Mouse (Mus musculus) ovary, postnatal 36 days (tissue): ENCODE measurements around the gene Leo1.
"Not testable (repeated sequence)": the region's sequence is repeated elsewhere in the genome, so short reads cannot be mapped to it uniquely, and the experiment has no call there.

Experiments
- DNase-seq: peaks from one replicate; pipeline ENCODE4 v3.0.0; 2022; ENCODE audit warnings: low spot score, mixed read lengths

The Leo1 gene

DNA sequence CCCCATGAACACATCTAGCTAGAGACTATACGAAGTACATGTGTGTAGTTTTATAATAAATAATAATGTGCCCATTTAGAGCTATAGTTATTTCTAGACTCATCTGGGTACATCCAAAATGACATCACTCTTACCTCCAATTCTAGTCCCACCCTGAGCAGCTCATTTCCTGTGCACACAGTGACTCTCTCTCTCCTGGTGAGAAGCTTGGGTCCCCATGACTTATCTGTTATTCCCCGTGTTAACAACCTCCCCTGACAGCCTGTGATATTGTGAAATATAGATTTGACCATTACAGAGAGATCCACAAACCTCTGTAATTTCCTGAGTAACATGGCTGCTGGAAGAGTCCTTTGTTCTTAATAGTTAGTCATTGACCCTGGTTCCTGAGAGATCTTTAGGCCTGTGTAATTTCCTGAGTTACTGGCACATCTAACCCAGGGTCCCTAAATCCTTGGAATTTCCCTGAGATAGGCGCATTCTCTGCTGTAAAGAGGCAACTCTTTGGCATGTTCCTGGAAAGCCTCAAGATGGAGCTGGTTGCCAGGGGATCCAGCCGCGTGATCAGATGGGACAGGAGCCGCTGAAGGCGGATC is 15.4 kb upstream of the Leo1 start:
- no peak for DNase-seq

DNA sequence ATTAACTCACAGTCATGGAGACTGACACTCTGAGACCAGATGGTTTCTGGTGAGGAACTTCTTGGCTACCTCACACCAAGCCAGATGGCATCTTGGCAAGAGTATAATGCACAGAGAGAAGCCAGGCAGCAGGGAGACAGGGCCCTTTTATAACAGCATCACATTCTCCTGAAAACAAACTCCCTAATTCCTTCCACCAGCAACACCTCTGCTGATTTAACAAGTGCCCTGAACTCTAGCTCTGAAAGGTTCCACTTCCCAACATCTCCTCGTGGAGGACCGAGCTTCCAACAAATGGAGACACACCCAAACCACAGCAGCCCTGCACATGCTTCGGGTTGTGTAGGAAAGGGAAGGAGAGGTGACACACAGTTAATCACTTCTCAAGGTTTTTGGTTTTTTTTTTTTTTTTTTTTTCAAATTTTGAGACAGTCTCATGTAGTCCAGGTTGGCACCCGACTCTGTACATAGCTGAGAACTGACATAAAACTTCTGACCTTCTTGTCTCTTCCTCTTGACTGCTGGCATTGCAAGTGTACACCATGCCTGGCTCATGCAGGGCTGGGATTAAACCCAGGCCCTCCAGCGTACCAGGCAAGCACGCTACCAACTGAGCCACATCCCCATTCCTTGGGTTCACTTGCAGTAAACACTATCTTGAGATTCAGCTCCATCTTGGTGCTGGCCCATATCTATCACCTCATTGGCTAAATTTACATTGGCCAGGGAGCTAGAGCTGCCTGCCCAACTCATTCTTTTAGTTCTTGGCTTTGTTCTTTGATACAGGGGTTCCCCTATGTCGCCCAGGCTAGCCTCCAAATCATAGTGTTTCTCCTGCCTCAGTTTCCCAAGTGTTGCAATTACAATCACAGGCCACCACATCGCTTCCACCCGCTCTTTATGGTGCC is 13.7 kb upstream of the Leo1 start:
- DNase-seq = no peak

DNA sequence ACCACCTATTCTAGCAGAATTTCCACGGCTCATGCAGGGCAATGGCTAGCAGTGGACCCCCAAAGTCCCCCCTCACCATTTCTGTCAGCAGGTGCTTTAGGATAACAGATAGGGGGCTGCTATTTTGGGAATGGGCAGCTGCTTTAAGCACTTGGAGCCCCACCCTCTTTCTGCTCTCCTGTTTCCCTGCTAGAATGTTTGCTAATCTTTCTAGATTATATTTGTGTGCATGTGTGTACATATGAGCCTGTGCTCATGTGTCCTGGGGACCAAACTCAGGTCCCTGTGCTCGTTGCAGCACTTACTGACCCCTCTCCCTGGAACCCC is 13.1 kb upstream of the Leo1 start:
- DNase-seq = no peak

DNA sequence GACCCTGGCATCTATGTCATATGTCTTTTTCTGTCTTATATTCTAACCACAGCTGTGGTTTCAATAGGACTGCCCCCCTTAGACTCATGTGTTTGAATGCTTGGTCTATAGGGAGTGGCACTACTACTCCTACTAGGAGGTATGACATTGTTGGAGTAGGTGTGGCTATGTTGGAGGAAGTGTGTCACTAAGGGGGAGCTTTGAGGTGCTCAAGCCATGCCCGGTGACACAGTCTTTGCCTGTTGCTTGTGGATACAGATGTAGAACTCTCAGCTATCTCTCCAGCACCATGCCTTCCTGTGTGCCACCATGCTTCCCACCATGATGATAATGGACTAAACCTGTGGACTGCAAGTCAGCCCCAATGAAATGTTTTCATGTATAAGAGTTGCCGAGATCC is 12.3 kb upstream of the Leo1 start:
- no peak for DNase-seq

DNA sequence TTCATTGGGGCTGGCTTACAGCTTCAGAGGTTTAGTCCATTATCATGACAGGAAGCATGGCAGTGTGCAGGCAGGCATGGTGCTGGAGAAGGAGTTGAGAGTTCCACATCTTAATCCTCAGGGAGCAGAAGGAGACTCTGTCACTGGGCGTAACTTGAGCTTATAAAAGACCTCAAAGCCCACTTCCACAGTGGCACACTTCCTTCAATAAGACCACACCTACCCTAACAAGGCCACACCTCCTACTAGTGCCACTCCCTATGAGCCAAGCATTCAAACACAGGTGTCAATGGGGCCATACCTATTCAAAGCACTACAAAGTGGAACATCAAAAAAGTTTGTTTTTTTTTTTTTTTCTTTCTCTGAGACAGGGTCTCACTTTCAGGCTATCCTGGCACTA is 11.7 kb upstream of the Leo1 start:
- DNase-seq = no peak

DNA sequence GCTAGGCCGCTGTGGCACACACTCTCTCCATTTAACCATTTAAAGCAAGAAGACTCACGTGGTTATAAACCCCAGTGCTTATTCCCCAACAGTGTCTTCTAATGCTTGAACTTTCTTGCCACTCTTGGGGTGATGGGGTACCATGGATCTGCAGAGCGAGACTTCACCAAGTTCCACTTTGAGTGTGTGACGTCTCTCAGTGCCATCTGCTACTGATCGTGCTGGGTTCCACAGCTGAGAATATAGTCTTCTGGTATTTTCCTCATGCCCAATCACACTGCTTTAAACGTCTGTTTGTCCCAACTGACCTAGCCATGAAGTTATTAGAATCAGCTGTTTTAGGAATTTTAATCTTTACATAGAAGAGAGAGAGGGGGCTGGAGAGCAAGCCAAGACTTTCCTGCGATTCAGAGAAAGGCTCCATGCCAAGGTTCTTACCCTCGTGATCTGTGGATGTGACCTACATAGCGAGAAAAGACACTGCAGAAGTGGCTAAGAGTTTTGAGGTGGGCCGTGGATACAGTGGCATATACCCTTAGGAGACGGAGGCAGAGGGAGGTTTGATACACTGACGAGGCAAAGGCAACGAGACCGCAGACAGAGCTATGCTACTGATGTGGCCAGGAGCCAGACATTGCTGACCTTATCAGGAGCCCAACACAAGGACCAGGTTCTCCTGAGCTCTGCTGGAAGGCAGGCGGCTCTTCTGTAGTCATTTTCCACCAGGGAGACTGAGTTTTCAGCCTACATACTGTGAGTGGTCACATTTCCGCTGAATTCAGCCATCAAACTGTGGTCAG is 10.3 kb upstream of the Leo1 start:
- DNase-seq = peak; percentile 35

DNA sequence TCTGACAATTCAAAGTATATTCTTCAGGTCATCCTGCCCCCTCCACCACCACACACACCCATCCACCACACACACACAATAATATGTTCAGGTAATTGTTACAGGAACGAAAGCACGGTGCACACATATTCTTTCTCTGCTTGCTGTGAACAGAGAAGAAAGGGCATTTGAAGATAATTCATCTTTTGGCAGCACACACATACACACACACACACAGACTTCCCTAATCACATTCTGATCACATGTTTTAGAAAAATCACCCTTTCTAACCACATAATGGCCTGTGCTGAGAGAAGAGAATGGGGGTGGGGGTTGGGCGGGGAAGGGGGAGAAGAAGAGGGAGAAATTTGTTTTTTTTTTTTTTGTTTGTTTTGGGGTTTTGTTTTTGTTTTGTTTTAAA is 8.6 kb upstream of the Leo1 start:
- no peak for DNase-seq

DNA sequence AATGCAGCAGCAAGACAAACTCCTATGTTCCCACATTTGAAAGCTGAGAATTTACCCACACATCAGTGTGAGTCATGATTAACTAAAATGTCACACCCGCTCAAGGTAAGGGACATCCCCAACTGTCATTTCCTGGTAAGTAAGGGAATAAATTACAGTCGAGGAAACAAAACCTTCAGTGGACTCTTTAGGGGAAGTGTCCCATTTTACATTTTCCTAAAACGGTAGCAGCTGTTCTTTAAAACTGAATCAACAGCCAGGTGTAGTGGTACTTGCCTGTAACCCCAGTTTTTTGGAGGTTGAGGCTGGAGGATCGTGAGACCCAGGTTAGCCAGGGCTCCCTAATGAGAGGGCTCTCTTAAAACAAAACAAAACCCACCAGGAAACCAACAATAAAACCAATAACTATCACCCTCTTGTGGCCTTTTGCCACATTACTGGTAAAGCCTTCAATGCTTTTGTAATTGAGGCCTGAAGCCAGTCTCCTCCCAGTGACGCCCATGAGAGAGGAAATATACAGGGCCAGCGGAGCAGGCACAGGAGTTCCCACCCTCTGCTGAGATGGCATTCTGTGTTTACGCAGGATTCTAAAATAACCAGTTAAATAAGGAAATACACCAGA is 7.0 kb upstream of the Leo1 start:
- no peak for DNase-seq

DNA sequence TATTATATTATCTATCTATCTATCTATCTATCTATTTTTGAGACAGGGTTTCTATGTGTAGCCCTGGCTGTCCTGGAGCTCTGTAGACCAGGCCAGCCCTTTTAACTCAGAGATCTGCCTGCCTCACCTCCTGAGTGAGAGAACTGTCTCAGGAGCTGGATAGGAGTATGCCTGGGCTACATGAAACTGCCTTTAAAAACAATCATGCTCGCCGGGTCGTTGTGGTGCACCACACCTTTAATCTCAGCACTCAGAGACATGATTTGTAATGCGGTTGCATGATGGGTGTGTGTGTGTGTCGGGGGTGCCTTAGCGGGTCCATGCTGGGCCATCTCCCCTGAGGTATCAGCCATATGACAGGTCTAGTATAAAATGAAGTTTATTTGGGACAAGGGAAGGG is 6.5 kb upstream of the Leo1 start:
- DNase-seq = no peak

DNA sequence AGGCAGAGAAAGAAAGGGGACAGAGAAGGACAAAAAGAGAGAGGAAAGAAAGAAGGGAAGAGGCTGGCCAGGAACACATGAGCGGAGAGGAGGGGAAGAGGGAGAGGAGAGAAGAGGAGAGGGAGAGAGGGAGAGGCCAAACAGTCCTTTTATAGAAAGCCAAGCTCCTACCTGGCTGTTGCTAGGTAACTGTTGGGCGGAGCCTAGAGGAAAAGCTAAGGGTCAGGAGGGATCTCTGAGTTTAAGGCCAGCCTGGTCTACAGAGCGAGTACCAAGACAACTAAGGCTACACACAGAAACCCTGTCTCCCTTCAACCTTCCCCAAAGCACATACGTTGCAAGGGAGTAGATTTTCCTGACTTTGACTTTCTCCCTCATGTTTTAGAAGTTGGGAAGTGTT is 6.0 kb upstream of the Leo1 start:
- DNase-seq = no peak

DNA sequence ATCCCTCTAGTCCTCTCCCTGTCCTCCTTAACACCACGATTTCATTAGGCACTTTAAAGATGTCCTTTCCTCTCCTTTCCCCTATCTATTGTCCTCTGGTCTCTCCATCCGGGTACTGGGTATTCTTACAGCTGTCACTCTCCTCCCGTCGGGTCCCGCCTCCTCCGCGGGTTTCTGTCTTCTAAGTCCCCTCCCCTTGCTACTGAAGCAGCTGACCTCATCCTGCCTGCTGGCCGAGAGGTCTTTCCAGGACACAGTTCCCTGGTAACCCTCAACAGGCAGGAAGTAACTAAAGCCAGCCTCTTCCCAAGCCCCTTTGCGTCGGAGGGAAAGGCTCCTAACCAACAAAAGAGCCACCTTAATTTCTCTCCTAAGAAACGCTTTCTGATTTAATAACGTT is 5.4 kb upstream of the Leo1 start:
- DNase-seq = peak; percentile 56

DNA sequence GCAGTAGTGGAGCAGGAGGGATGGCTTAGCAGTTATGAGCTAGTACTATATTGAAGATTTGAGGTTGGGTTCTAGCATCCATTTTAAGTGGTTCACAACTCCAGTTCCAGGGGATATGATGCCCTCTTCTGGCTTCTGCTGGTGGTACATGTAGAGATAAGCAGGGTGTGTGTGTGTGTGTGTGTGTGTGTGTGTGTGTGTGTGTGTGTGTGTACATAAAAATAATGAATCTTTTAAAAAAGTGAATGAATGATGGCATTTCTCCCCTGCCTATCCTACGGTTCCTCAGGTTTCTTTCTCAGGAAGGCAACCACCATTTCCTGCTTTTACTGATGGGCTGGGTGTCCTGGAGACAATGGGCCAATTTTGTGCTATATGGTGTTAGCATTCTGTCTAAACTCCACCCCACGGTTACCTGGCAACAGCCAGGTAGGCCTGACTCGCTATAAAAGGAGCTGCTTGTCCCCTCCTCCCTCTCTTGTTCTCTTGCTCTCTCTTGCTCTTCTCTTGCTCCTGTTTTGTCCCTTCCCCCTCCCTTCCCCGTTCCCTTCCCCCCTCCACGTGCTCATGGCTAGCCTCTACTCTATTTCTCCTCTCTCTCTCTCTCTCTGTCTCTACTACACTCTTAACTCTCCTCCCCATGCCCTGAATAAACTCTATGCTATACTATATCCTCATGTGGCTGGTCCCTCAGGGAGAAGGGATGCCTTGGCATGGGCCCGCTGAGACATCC is 3.5 kb upstream of the Leo1 start:
- DNase-seq = no peak

DNA sequence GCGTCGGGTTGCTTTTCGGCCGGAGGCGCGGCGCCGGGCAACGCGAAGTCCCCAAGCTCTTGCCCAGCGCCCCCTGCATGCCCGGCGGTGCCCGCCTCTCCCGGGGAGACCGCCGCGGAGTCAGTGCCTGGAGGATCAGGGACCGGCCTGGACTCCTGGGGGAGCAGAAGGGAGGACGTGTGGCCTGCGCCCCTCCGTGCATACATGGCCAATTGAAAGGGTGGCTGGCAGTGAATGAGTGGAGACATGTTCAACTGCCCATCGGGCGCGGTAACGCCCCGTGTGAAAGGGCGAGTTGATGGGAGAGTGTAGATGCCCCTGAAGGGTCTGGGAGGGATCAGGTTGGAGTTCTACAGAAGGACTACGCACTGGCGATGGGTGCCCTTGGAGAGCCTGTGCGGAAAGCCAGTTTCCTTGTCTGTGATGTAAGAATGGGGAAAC is 387 bp downstream of the Leo1 start:
- no peak for DNase-seq

DNA sequence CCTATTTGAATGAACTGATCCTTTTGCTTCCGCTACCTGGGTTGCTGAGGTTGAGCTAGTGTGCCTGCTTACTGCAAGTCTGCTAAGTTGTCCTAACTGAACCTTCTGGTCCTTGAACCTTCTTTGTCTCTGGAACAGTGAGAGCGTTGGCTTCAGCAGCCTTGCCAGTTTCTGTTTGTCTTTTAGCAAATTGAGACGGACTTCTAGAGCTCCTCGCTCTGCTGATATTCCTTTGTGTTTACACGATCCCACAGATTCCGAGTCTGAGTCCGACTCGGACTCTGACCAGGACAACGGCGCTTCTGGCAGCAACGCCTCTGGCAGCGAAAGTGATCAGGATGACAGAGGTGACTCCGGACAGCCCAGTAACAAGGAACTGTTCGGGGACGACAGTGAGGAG is 3.7 kb downstream of the Leo1 start:
- no peak for DNase-seq

DNA sequence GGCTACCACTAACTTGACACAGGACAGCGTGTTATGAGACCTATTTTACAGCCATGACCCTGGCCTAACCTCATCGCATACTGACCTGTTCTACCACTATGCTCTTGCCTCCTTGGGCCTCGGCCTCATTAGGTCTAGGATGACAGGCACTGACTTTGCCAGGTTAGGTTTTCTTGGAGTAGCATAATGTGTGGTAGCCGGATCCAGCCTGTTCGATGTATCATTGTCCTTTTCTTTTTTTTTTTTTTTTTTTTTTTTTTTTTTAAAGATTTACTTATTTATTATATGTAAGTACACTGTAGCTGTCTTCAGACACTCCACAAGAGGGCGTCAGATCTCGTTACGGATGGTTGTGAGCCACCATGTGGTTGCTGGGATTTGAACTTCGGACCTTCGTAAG is 5.2 kb downstream of the Leo1 start:
- not testable (repeated sequence) for DNase-seq

DNA sequence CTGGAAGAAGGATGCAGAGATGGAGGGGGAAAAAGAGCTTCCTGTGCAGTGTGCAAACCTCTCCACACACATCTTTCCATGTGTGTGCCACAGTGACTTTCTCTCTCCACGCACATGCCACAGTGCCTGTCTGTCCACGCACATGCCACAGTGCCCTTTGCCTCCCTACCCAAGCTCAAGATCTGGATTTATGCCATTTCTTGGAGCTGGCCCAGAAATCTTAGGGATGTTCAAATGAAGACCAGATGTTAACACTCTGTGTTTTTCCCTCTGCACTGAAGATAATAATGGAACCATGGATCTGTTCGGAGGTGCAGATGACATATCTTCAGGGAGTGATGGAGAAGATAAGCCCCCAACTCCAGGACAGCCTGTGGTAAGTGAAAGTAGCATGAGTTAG is 6.7 kb downstream of the Leo1 start:
- no peak for DNase-seq

DNA sequence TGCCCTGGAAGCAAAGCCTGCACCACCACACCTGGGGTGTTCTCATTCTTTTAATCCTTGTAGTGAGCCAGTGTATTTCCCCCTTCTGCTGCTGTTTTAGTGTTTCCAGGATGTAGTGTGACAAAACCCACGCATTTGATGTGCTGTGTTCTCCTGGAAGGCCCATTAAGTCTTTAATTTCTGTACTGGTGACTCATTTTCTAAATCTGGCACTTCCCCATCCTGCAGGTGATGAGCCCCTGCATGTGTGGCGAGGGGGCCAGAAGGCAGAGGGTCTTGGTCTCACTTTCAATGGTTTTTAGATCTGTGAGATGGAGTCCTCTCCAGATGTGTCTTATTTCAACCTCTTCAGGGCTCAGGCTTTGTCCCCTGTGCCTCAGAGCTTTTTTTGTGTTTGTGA is 12.7 kb downstream of the Leo1 start:
- DNase-seq = no peak

DNA sequence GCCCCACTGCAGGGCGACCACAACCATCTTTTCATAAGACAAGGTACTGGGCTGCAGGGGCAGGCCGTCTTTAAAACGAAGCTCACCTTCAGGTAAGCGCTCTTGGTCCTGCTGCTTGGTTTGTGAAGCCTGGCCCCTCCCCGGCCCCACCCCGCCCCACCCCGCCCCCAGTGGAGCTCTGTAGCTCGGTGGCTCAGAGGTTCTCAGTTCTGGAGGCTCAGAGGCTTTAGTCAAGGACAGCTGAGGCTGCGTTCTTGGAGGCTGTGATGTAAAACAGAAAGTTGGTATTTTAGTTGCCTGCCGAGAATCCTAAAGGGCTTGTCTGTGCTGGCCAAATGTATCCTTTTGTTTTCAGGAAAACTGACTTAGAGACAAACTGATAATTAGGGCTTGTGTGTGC is 14.4 kb downstream of the Leo1 start:
- DNase-seq = no peak

DNA sequence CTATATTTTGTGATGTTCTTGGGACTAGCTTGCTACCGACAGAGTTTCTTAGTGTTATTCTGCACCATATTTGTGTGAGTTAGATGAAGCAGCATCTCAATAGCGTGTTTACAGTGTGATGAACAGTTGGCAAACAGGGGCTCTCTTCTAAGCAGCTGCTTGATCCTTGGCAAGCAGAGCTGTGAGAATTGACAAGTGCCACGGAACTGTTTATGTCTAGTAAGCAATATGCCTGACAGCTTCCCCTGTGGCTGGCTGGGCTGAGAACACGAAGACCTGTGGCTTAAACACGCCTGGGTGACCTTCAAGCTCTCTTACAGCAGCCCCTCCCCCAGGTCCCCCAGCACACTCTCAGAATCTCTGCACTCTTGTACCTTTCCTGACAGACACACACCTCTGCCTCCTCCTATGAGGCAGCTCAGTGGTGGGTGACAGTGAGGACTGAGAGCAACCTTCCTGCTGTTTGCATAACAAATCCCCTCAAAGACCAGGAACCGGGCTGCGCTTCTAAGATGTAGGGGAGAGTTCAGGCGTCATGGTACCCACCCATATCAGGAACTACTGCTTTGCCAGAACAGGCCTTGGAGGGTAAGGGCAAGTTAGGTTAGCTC is 21.8 kb downstream of the Leo1 start:
- DNase-seq = no peak

DNA sequence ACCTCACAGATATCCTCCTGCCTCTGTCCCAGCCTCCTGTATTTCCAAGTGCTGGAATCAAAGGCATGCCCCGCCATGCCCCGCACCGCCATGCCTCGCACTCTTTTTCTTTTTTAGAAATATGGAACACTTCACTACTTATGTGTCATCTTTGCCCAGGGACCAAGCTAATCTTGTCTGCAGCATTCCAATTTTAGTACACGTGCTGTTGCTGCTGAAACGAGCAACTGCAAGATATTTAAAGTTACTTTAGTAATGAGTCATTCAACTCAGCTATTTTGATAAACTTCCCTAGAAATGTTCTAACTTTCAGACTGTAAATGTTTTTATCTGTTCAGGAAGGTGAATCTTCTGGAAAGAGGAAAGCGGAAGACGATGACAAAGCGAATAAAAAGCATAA is 24.5 kb downstream of the Leo1 start:
- no peak for DNase-seq

DNA sequence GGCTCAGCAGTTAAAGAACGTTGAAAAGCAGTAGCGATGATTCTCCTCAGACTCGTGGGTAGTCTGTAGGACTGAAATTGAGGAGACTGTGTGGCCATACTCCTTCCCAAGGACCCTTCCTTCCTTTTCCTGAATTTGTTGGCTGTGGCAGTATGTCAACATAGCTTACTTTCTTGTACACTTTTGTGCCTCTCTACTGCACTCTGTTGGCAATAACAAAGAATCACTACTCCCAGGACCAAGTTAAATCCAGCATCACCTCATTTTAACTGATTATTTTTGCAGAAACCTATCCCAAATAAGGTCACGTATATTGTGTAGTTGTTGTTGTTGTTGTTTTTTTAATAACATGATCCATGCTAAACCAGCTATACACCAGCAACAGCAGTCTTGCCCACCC is 25.3 kb downstream of the Leo1 start:
- DNase-seq = no peak

DNA sequence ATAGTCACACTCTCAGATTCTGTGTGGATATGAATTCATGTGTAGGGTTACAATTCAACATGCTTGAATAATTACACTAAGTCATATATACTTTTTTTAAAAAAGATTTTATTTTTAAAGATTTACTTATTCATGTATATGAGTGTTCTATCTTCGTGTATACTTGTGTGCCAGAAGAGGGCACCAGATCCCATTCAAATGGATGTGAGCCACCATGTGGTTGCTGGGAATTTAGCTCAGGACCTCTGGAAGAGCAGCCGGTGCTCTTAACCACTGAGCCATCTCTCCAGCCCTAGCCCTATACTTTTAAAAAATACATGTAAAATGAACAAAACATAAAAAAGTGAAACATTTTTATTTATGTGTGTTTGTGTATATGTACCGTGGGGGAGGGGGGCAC is 26.3 kb downstream of the Leo1 start:
- DNase-seq = no peak
